Mouse (Mus musculus) limb, embryonic 10.5 days (tissue): Measurements from ENCODE around the gene Plod1. TPM values are rescaled to one million over a fixed set of nuclear protein-coding genes. Genes with fewer than 3 reads are reported as not detected.

Source experiments
- DNase-seq: peaks from one replicate; pipeline ENCODE4 v3.0.0-alpha.2; 2017; ENCODE audit warnings: low spot score
- H3K27ac ChIP-seq: fragments of 300-500 bp; sonication (generic); 2 replicates; pipeline ENCODE4 v1.5.1; 2016; ENCODE audit warnings: mild to moderate bottlenecking
- H3K27me3 ChIP-seq: fragments of 300-500 bp; sonication (generic); 2 replicates; pipeline ENCODE4 v1.6.1; 2016; ENCODE audit warnings: low read depth, mild to moderate bottlenecking; ENCODE audit not compliant: poor library complexity, severe bottlenecking
- H3K36me3 ChIP-seq: fragments of 300-500 bp; sonication (generic); 2 replicates; pipeline ENCODE4 v1.6.1; 2016; ENCODE audit warnings: mild to moderate bottlenecking, moderate library complexity
- H3K4me1 ChIP-seq: fragments of 300-500 bp; sonication (generic); 2 replicates; pipeline ENCODE4 v1.6.1; 2016
- H3K4me3 ChIP-seq: fragments of 300-500 bp; sonication (generic); 2 replicates; pipeline ENCODE4 v1.5.1; 2016; ENCODE audit warnings: mild to moderate bottlenecking, moderate library complexity
- H3K9me3 ChIP-seq: fragments of 300-500 bp; sonication (generic); replicated peaks from 2 replicates; pipeline ENCODE4 v1.6.1; 2016; ENCODE audit warnings: mild to moderate bottlenecking
- WGBS: fragments of 180-500 bp; shearing (Covaris S2); methylation state at CpG from one replicate; pipeline ENCODE4 v1.1.7; 2016; 5-methylcytosine and 5-hydroxymethylcytosine counted together
- polyA plus RNA-seq: library from polyadenylated mRNA; unstranded; fragments of >200 nt; fragmentation: Nextera tagmentation; extraction: Ambion mirVana; gene quantifications from 2 replicates; pipeline ENCODE4 v1.2.1, GENCODE M21; 2016

The Plod1 gene
- polyA plus RNA-seq, 1 experiment from 2014 or later = 31.5 TPM

DNA sequence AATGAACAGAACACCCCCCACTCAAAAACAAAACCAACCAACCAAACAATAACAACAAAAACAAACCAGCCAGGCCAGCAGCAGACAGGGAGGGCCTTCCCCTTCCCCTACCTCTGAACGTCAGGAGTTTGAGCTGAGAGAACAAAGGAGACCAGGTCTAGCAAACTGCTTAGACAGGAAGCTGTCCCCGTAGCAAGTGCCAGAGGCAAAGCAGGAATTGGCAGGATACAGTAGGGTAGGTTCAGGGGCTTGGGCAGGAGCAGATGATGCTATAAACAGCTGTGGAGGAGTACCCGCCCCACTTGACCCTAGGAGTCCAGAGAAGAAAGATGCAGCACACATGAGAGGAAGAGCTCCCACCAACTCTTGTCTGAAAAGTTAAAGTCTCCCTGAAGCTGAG, 2.4 kb downstream of the Plod1 start:
- Histone ChIP-seq H3K27me3 (no peaks in the 10 kb centered on the region), H3K27ac (peak overlapping the region; percentile 25; the same call in 1 of the 2 replicates), H3K9me3 (no peaks in the 10 kb centered on the region), H3K4me3 (no peak overlapping the region), H3K4me1 (peaks cover 52% of the 10 kb centered on the region), H3K36me3 (peaks cover 33% of the 10 kb centered on the region)
- DNase-seq = no peak
- 58% methylated on average over 3 of the region's 3 CpGs for WGBS

DNA sequence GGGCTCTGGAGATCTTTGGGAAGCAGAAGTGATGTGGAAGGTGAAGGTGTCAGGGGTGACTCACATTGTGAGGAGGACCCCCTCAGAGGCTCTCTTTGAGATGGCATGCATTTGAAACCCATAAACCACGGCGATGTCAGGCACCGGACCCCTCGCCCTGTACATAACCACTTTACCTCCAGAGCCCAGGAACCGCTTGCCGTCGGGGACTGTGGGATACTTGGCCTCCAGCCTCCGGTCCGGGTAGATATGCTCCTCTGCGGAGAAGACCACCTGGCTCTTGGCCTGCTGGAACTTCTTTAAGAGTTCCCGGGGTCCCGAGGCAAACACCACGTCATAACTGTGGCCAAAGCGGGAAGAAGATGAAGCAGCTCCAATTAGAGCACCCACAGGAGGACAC, 5.6 kb downstream of the Plod1 start:
- H3K27me3 ChIP-seq = no peaks in the 10 kb centered on the region
- H3K4me1 ChIP-seq = peaks cover 40% of the 10 kb centered on the region
- no peak overlapping the region for H3K4me3 ChIP-seq
- no peaks in the 10 kb centered on the region for H3K9me3 ChIP-seq
- 96% methylated on average over 14 of the region's 14 CpGs for WGBS
- no peak overlapping the region for H3K27ac ChIP-seq
- no peak for DNase-seq
- peaks cover 44% of the 10 kb centered on the region for H3K36me3 ChIP-seq

DNA sequence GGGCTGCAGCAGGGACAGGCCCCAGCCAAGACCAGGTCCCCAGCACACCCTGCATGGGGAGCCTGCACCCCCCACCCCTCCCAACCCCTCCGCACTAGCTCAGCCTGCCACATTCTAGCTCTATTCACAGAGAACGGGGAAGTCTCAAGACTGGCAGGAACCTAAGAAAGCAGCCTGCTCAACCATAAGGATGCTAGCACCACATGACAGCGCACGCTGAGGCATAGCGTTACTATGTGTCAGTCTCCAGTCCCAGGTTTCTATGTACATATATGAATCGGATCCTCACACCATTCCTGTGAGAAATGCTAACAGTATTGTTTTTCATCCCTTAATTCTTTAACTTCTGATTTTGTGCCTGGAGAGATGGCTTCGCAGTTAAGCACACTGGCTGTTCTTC, 8.0 kb downstream of the Plod1 start:
- WGBS = 78% methylated on average over 7 of the region's 7 CpGs
- peaks cover 67% of the 10 kb centered on the region for H3K36me3 ChIP-seq
- H3K27me3 ChIP-seq = no peaks in the 10 kb centered on the region
- H3K9me3 ChIP-seq = no peaks in the 10 kb centered on the region
- peak overlapping the region; percentile 53; the same call in 1 of the 2 replicates for H3K27ac ChIP-seq
- H3K4me1 ChIP-seq = peaks cover 21% of the 10 kb centered on the region
- H3K4me3 ChIP-seq = no peak overlapping the region
- DNase-seq = no peak

DNA sequence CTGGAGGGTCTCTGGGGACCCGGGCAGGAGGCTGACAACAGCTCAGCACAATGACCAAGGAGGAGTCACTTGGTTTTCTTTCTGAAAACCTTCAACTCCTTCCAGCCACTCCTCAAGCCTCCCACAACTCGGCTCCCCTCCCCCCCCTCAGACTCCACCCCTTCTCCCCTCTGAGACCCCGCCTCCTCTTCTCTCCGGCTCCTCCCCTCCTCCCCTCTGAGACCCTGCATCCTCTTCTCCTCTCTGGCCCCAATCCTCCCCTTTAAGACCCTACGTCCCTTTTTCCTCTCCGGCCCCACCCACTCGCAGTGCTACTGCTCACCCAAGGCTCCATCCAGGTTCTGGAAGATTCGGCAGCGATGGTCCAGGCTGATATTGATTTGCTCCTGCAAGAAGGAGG, 8.4 kb downstream of the Plod1 start:
- H3K9me3 ChIP-seq = no peaks in the 10 kb centered on the region
- H3K4me1 ChIP-seq = peaks cover 17% of the 10 kb centered on the region
- no peak for DNase-seq
- H3K4me3 ChIP-seq = no peak overlapping the region
- peaks cover 71% of the 10 kb centered on the region for H3K36me3 ChIP-seq
- H3K27ac ChIP-seq = peak overlapping the region; percentile 53
- WGBS = 23% methylated on average over 9 of the region's 9 CpGs
- no peaks in the 10 kb centered on the region for H3K27me3 ChIP-seq

DNA sequence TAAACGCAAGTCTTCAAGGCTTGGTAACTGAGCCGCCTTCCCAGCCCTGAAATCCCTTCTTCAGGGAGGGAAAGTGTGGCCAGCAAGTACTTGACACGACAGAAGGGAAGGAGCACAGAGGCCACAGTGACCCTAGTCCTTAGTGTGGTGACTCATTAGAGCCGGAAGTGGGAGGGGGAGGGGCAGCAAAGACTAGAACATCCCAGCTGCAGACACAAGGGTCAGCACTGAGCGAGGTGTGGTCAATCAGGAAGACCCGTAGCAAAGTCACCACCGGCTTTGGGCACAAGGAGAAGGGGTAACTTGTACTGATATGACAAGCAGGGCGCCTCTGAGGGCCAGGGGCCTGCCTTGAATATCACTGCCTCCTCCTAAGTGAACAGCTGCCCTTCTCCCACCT, 8.9 kb downstream of the Plod1 start:
- WGBS = 29% methylated on average over 8 of the region's 8 CpGs
- H3K27ac ChIP-seq = peak overlapping the region; percentile 53
- no peaks in the 10 kb centered on the region for H3K27me3 ChIP-seq
- no peak overlapping the region for H3K4me3 ChIP-seq
- peaks cover 14% of the 10 kb centered on the region for H3K4me1 ChIP-seq
- DNase-seq = no peak
- no peaks in the 10 kb centered on the region for H3K9me3 ChIP-seq
- peaks cover 73% of the 10 kb centered on the region for H3K36me3 ChIP-seq

DNA sequence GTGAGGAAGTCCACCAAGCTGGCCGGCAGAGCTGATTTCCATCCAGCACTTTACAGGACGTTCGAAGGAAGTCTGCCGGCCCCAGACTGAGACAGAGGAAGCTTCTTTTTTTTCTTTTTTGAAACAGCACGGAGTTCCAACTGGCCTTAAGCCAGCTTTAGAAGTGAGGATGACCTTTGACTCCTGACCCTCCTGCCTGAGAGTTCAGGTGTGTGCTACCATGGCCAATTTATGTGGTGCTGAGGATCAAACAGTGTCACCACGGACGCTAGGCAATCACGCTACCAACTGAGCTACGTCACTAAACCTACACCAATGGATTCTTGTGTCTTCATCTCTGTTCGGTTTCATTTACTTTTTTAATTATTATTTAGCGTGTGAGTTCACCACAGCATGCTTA, 14.2 kb downstream of the Plod1 start:
- WGBS = 78% methylated on average over 11 of the region's 11 CpGs
- H3K27me3 ChIP-seq = no peaks in the 10 kb centered on the region
- DNase-seq = no peak
- no peak overlapping the region for H3K4me3 ChIP-seq
- no peak overlapping the region for H3K27ac ChIP-seq
- H3K9me3 ChIP-seq = no peaks in the 10 kb centered on the region
- peaks cover 9% of the 10 kb centered on the region; the same call in 1 of the 2 replicates for H3K4me1 ChIP-seq
- peaks cover 71% of the 10 kb centered on the region for H3K36me3 ChIP-seq

DNA sequence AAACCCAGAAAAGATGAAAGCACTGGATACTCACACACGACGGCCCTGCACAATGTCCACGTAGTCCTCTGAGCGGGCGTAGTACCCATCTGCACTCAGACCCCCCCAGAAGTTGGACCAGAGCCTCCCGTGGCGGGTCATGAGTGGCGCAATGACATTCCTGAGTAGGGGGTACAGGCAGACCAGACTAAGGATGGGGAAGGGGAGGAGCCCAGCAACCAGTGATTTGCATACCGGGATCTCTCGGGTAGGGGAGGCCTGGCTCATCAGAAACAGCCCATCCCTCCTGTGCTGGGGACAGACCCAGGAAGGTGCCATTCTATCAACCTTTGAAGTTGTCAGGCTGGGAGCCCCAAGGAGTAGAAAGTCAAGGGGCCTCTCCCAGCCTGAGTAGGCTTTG, 15.6 kb downstream of the Plod1 start:
- H3K27me3 ChIP-seq = no peaks in the 10 kb centered on the region
- peaks cover 80% of the 10 kb centered on the region for H3K36me3 ChIP-seq
- no peak overlapping the region for H3K27ac ChIP-seq
- no peak overlapping the region for H3K4me3 ChIP-seq
- 18% methylated on average over 10 of the region's 10 CpGs for WGBS
- peaks cover 8% of the 10 kb centered on the region; the same call in 1 of the 2 replicates for H3K4me1 ChIP-seq
- no peak for DNase-seq
- no peaks in the 10 kb centered on the region for H3K9me3 ChIP-seq

DNA sequence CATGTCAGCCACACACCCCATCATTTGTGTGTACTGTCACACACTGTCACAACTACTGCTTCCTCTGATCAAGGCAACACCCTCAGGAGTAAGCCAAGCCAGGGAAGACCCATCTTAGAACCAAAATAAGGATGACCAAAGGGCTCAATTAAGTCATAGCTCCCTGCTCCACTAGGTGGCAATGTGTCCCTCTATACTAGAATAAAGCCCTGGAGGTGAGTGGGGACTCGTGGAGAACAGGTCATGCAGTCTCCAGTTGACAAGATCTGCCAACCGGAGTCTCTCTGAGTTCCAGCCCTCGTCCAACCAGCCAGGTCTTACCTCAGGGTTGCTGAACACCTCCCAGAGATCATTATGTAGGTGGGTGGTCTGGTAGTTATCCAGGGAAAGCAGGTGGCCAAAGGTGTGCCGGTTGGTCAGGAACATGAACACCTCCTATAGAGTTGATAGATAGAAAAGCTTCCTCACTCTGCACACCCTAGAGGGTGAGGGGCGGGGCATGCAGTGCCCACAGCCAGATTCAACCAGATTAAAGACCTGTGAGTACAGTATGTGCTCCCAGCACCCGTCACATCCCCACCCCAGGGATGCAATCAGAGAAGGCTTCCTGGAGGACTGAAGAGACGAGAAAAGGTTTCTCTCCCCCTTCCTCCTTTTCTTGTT, 18.0 kb downstream of the Plod1 start:
- no peak overlapping the region for H3K4me3 ChIP-seq
- H3K36me3 ChIP-seq = peaks cover 76% of the 10 kb centered on the region
- no peak for DNase-seq
- no peak overlapping the region for H3K27ac ChIP-seq
- no peaks in the 10 kb centered on the region for H3K27me3 ChIP-seq
- H3K4me1 ChIP-seq = peaks cover 8% of the 10 kb centered on the region; the same call in 1 of the 2 replicates
- WGBS = 65% methylated on average over 7 of the region's 7 CpGs
- no peaks in the 10 kb centered on the region for H3K9me3 ChIP-seq

DNA sequence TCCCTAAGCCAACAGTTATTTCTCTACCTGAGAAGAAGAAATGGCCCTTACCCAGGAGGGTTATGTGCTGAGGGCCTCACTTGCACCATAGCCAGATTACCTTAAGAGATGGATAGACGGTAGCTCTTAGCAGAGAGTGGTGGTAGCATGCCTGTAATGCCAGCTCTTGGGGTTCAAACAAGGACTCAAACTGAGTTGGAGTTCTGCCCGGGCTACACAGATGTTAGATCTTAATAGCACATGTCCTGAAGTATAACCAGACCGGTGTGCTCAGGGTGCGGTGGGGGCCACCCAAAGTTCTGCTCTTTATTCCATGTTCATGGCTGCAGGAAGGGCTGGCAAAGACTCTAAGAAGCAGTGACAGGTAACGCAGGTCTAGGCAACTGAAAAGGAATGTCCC, 27.1 kb downstream of the Plod1 start:
- no peak for DNase-seq
- H3K4me3 ChIP-seq = no peak overlapping the region
- no peaks in the 10 kb centered on the region for H3K9me3 ChIP-seq
- no peaks in the 10 kb centered on the region for H3K27me3 ChIP-seq
- peaks cover 4% of the 10 kb centered on the region for H3K4me1 ChIP-seq
- WGBS = 94% methylated on average over 5 of the region's 5 CpGs
- H3K36me3 ChIP-seq = peaks cover 37% of the 10 kb centered on the region
- no peak overlapping the region for H3K27ac ChIP-seq

DNA sequence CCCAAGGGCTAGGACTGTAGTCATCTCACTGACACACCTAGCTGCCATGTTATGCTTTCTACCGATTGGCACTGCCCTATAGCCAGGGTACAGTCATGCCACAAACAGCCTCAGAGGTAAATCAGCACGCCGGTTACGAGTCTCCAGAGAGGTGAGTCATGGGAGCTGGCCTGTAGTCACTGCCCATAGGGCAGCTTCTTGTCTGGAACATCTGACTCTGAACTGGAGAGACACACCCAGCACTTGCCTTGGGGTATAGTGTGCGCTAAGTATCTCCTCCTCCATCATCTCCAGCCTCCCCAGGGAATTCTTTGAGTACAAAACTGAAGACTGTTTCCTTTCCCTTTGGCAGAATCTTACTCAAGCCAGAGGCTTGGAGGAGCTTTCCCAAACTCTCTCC, 30.3 kb downstream of the Plod1 start:
- no peak for DNase-seq
- no peaks in the 10 kb centered on the region for H3K9me3 ChIP-seq
- no peak overlapping the region for H3K4me3 ChIP-seq
- peaks cover 33% of the 10 kb centered on the region for H3K36me3 ChIP-seq
- H3K27ac ChIP-seq = no peak overlapping the region
- WGBS = 84% methylated on average over 5 of the region's 5 CpGs
- peaks cover 11% of the 10 kb centered on the region for H3K4me1 ChIP-seq
- no peaks in the 10 kb centered on the region for H3K27me3 ChIP-seq

DNA sequence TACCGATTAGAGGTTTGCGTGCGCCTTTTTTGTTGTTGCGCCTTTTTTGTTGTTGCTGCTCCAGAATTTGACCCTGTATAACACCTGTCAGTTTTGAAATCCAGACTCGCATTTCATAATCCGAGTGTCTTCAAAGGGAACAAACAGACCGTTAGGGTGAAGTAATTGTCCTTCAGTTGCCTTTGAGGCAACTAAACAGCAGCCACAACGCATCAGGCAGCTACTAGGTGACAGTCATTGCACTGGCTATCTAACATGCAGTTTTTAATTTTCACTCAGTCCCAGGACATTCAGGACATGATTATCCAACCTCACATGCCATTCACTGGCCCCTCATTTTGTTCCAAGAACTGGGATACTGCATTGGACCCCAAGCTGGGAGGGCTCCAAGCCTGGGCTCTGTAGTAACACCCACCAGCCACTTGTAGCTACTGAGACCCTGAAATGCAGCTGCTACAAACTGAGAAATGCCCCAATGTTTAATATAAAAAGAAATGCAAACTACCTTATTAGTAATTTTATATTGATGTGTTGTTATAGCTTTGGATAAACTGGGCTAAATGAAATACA, 31.4 kb downstream of the Plod1 start:
- peaks cover 11% of the 10 kb centered on the region for H3K4me1 ChIP-seq

DNA sequence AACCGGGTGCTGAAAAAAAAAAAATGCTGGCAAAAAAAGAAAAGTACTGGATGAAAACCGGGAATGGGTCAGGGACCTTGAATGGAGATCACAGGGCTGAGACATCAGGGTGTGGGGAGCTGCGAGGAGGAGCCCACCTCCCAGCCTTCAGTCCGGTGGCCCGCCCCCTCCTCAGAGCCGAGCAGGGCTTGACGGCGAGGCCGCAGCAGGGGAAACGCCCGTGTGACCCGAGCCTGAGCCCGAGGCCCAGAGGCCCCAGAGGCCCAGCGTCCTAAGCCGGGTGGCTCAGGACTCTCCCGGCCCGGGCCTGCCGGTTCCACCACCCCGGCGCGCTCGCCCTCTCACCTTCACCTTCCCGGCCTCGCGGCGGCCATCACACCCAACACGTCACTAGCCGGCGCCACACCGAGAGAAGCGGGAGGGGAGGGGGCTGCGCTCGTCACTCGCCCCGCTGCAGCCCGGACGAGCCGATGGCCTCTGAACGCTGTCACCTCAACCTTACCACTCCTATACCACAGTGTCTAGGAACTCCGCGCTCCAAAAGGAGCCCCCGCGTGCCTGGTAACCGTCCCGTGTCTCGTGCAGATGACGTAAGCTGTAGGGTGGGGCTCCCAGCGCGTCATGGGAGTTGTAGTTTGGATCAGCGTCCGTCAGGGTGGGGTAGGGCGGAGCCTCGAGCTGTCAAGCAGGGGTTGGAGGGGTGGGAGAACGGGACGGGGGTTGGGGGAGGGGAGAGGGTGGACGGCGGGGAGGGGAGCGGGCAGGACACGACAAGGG, 32.1 kb downstream of the Plod1 start, which contains the start of gene Mfn2:
Gene Mfn2 (minus strand): TSS at position 392 of the 777 bp plus-strand sequence.
- peaks cover 11% of the 10 kb centered on the region for H3K4me1 ChIP-seq
- DNase-seq = peak; percentile 92
- H3K27ac ChIP-seq = peak within 1 kb of the TSS; percentile 99
- no peaks in the 10 kb centered on the region for H3K9me3 ChIP-seq
- peaks cover 32% of the 10 kb centered on the region for H3K36me3 ChIP-seq
- H3K27me3 ChIP-seq = no peaks in the 10 kb centered on the region
- under 1% methylated on average over 59 of the region's 59 CpGs for WGBS
- peak within 1 kb of the TSS; percentile 95 for H3K4me3 ChIP-seq

More for the DNA sequence above, 31.4 kb downstream of the Plod1 start:
- H3K9me3 ChIP-seq = no peaks in the 10 kb centered on the region
- H3K4me3 ChIP-seq = peak overlapping the region; percentile 95
- no peak for DNase-seq
- peak overlapping the region; percentile 99 for H3K27ac ChIP-seq
- 4% methylated on average over 8 of the region's 8 CpGs for WGBS
- H3K36me3 ChIP-seq = peaks cover 32% of the 10 kb centered on the region
- H3K27me3 ChIP-seq = no peaks in the 10 kb centered on the region

DNA sequence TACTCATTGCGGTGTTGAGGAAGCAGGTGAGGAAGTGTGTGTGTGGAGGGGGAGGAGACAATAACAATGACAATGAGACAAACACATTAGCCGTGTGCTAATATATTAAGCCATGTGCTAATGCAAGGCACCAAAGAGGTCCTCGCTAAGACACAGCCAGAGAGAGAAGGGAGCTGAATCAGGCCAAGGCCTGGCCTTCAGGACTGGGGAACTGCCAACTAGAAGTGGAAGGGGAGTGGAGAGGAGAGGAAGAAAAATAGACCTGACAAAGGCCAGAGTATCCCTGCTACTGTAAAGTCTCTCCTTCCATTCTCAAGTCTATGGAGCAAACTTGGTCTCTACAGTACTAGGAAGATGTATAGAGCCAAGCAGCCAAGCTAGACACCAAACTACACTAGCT, 33.0 kb downstream of the Plod1 start:
- H3K4me3 ChIP-seq = peak overlapping the region; percentile 95
- H3K27ac ChIP-seq = no peak overlapping the region
- no peaks in the 10 kb centered on the region for H3K9me3 ChIP-seq
- WGBS = 79% methylated on average over 3 of the region's 3 CpGs
- no peaks in the 10 kb centered on the region for H3K27me3 ChIP-seq
- peaks cover 41% of the 10 kb centered on the region for H3K36me3 ChIP-seq
- no peak for DNase-seq
- peaks cover 11% of the 10 kb centered on the region for H3K4me1 ChIP-seq
